Mouse (Mus musculus) intestine, embryonic 15.5 days (tissue): ENCODE measurements at regions not wholly inside any gene's neighbourhood (a gene's known extent, or its start where the extent isn't known, plus 50 kb on each side); places are given as distances from the start of the nearest gene placed in this dataset.

Experiments used
- ATAC-seq: fragments of 200-750 bp; cut with Nextera tagmentation; 2 replicates; pipeline ENCODE4 v1.8.0; 2017; ENCODE audit warnings: moderate TSS enrichment, moderate library complexity
- H3K27ac ChIP-seq: fragments of 300-500 bp; sonication (generic); 2 replicates; pipeline ENCODE4 v1.5.1; 2015; ENCODE audit warnings: mild to moderate bottlenecking, inconsistent platforms
- H3K27me3 ChIP-seq: fragments of 300-500 bp; sonication (generic); replicated peaks from 2 replicates; pipeline ENCODE4 v1.6.1; 2015; ENCODE audit warnings: inconsistent platforms
- H3K36me3 ChIP-seq: fragments of 300-500 bp; sonication (generic); 2 replicates; pipeline ENCODE4 v1.6.1; 2015; ENCODE audit warnings: inconsistent platforms
- H3K4me1 ChIP-seq: fragments of 300-500 bp; sonication (generic); replicated peaks from 2 replicates; pipeline ENCODE4 v1.6.1; 2015; ENCODE audit warnings: inconsistent platforms
- H3K4me2 ChIP-seq: fragments of 300-500 bp; sonication (generic); replicated peaks from 2 replicates; pipeline ENCODE4 v1.6.1; 2015; ENCODE audit warnings: mild to moderate bottlenecking, inconsistent platforms
- H3K4me3 ChIP-seq: fragments of 300-500 bp; sonication (generic); replicated peaks from 2 replicates; pipeline ENCODE4 v1.5.1; 2015; ENCODE audit warnings: inconsistent platforms
- H3K9ac ChIP-seq: fragments of 300-500 bp; sonication (generic); 2 replicates; pipeline ENCODE4 v1.6.1; 2015; ENCODE audit warnings: inconsistent platforms
- H3K9me3 ChIP-seq: fragments of 300-500 bp; sonication (generic); 2 replicates; pipeline ENCODE4 v1.6.1; 2016; ENCODE audit warnings: inconsistent platforms
- WGBS: fragments of 180-500 bp; shearing (Covaris S2); methylation state at CpG from one replicate; pipeline ENCODE4 v1.1.7; 2015; 5-methylcytosine and 5-hydroxymethylcytosine counted together

- Histone ChIP-seq H3K9me3 (no peaks in the 10 kb centered on the region), H3K4me3 (no peak overlapping the region), H3K4me1 (peaks cover 2% of the 10 kb centered on the region; the same call in 1 of the 2 replicates), H3K36me3 (no peaks in the 10 kb centered on the region), H3K9ac (no peak overlapping the region), H3K4me2 (no peak overlapping the region), H3K27me3 (no peaks in the 10 kb centered on the region), H3K27ac (no peak overlapping the region)
- no peak for ATAC-seq
- WGBS = 80% methylated on average over 5 of the region's 5 CpGs
Observed at GRCm38 (mm10) chr1:73857497-73857896, 266.8 kb downstream of the Tns1 start.

- no peak overlapping the region for H3K4me3 ChIP-seq
- no peaks in the 10 kb centered on the region for H3K36me3 ChIP-seq
- H3K27ac ChIP-seq = no peak overlapping the region
- no peak overlapping the region for H3K4me2 ChIP-seq
- no peak for ATAC-seq
- 92% methylated on average over 7 of the region's 7 CpGs for WGBS
- H3K9me3 ChIP-seq = no peaks in the 10 kb centered on the region
- H3K27me3 ChIP-seq = no peaks in the 10 kb centered on the region
- no peaks in the 10 kb centered on the region for H3K4me1 ChIP-seq
- H3K9ac ChIP-seq = no peak overlapping the region
Observed at GRCm38 (mm10) chr1:73856811-73857210, 267.4 kb downstream of the Tns1 start.

- Histone ChIP-seq H3K4me1 (no peaks in the 10 kb centered on the region; the same call in 1 of the 2 replicates), H3K9ac (no peak overlapping the region), H3K4me2 (no peak overlapping the region), H3K27me3 (no peaks in the 10 kb centered on the region), H3K27ac (no peak overlapping the region), H3K4me3 (no peak overlapping the region), H3K36me3 (no peaks in the 10 kb centered on the region), H3K9me3 (no peaks in the 10 kb centered on the region)
- no peak for ATAC-seq
- 80% methylated on average over 4 of the region's 4 CpGs for WGBS
Observed at GRCm38 (mm10) chr1:73855306-73855705, 268.9 kb downstream of the Tns1 start.

- H3K4me2 ChIP-seq = no peak overlapping the region
- no peaks in the 10 kb centered on the region; the same call in 1 of the 2 replicates for H3K4me1 ChIP-seq
- H3K4me3 ChIP-seq = no peak overlapping the region
- ATAC-seq = no peak
- H3K36me3 ChIP-seq = no peaks in the 10 kb centered on the region
- 90% methylated on average over 11 of the region's 11 CpGs for WGBS
- no peaks in the 10 kb centered on the region for H3K27me3 ChIP-seq
- H3K27ac ChIP-seq = no peak overlapping the region
- H3K9me3 ChIP-seq = no peaks in the 10 kb centered on the region
- H3K9ac ChIP-seq = no peak overlapping the region
Observed at GRCm38 (mm10) chr1:73853851-73854250, 270.4 kb downstream of the Tns1 start.

- H3K27me3 ChIP-seq = no peaks in the 10 kb centered on the region
- no peaks in the 10 kb centered on the region; the same call in 1 of the 2 replicates for H3K4me1 ChIP-seq
- 83% methylated on average over 11 of the region's 11 CpGs for WGBS
- H3K27ac ChIP-seq = no peak overlapping the region
- peak; percentile 55; the same call in 1 of the 2 replicates for ATAC-seq
- H3K4me3 ChIP-seq = no peak overlapping the region
- H3K4me2 ChIP-seq = no peak overlapping the region
- no peak overlapping the region for H3K9ac ChIP-seq
- no peaks in the 10 kb centered on the region for H3K36me3 ChIP-seq
- H3K9me3 ChIP-seq = no peaks in the 10 kb centered on the region
Observed at GRCm38 (mm10) chr1:73850173-73851014, 273.9 kb downstream of the Tns1 start.

- Histone ChIP-seq H3K27me3 (no peaks in the 10 kb centered on the region), H3K4me3 (no peak overlapping the region), H3K36me3 (no peaks in the 10 kb centered on the region), H3K4me2 (no peak overlapping the region), H3K27ac (no peak overlapping the region), H3K9me3 (no peaks in the 10 kb centered on the region), H3K4me1 (no peaks in the 10 kb centered on the region; the same call in 1 of the 2 replicates), H3K9ac (no peak overlapping the region)
- peak; percentile 57; the same call in 1 of the 2 replicates for ATAC-seq
- 52% methylated on average over 3 of the region's 3 CpGs for WGBS
Observed at GRCm38 (mm10) chr1:73848370-73848769, 275.9 kb downstream of the Tns1 start.

GRCm38 (mm10) chr1:73847126-73847525, 277.1 kb downstream of the Tns1 start:
- no peak overlapping the region for H3K27ac ChIP-seq
- H3K9ac ChIP-seq = no peak overlapping the region
- H3K4me2 ChIP-seq = no peak overlapping the region
- H3K4me3 ChIP-seq = no peak overlapping the region
- 72% methylated on average over 3 of the region's 3 CpGs for WGBS
- no peaks in the 10 kb centered on the region for H3K27me3 ChIP-seq
- no peaks in the 10 kb centered on the region for H3K9me3 ChIP-seq
- H3K4me1 ChIP-seq = no peaks in the 10 kb centered on the region; the same call in 1 of the 2 replicates
- H3K36me3 ChIP-seq = no peaks in the 10 kb centered on the region
- ATAC-seq = no peak

- no peak overlapping the region for H3K27ac ChIP-seq
- WGBS = 79% methylated on average over 5 of the region's 5 CpGs
- no peak overlapping the region for H3K9ac ChIP-seq
- no peak overlapping the region for H3K4me2 ChIP-seq
- H3K4me1 ChIP-seq = no peaks in the 10 kb centered on the region
- H3K27me3 ChIP-seq = no peaks in the 10 kb centered on the region
- H3K4me3 ChIP-seq = no peak overlapping the region
- no peaks in the 10 kb centered on the region for H3K36me3 ChIP-seq
- H3K9me3 ChIP-seq = no peaks in the 10 kb centered on the region
- no peak for ATAC-seq
Observed at GRCm38 (mm10) chr1:73845115-73845514, 279.1 kb downstream of the Tns1 start.

- Histone ChIP-seq H3K9me3 (no peaks in the 10 kb centered on the region), H3K27me3 (no peaks in the 10 kb centered on the region), H3K36me3 (no peaks in the 10 kb centered on the region), H3K4me3 (no peak overlapping the region), H3K4me2 (no peak overlapping the region), H3K27ac (no peak overlapping the region), H3K9ac (no peak overlapping the region), H3K4me1 (no peaks in the 10 kb centered on the region)
- ATAC-seq = peak; percentile 39; the same call in 1 of the 2 replicates
- 49% methylated on average over 3 of the region's 3 CpGs for WGBS
Observed at GRCm38 (mm10) chr1:73844574-73844973, 279.7 kb downstream of the Tns1 start.

GRCm38 (mm10) chr1:73839351-73839750, 284.9 kb downstream of the Tns1 start:
- Histone ChIP-seq H3K27ac (no peak overlapping the region), H3K9ac (no peak overlapping the region), H3K9me3 (no peaks in the 10 kb centered on the region), H3K4me1 (no peaks in the 10 kb centered on the region), H3K4me3 (no peak overlapping the region), H3K4me2 (no peak overlapping the region), H3K36me3 (no peaks in the 10 kb centered on the region), H3K27me3 (no peaks in the 10 kb centered on the region)
- no peak for ATAC-seq
- WGBS = 71% methylated on average over 2 of the region's 2 CpGs

- H3K9ac ChIP-seq = no peak overlapping the region
- no peaks in the 10 kb centered on the region for H3K27me3 ChIP-seq
- no peak overlapping the region for H3K4me3 ChIP-seq
- no peaks in the 10 kb centered on the region for H3K36me3 ChIP-seq
- ATAC-seq = no peak
- no peaks in the 10 kb centered on the region for H3K9me3 ChIP-seq
- H3K4me2 ChIP-seq = no peak overlapping the region
- no peak overlapping the region for H3K27ac ChIP-seq
- H3K4me1 ChIP-seq = no peaks in the 10 kb centered on the region
Observed at GRCm38 (mm10) chr1:73836680-73837079, 287.6 kb downstream of the Tns1 start.

GRCm38 (mm10) chr1:73834566-73834965, 289.7 kb downstream of the Tns1 start:
- Histone ChIP-seq H3K4me1 (no peaks in the 10 kb centered on the region), H3K27ac (no peak overlapping the region), H3K36me3 (no peaks in the 10 kb centered on the region), H3K9ac (no peak overlapping the region), H3K4me3 (no peak overlapping the region), H3K4me2 (no peak overlapping the region), H3K27me3 (no peaks in the 10 kb centered on the region), H3K9me3 (no peaks in the 10 kb centered on the region)
- ATAC-seq = no peak
- 96% methylated on average over 1 of the region's 1 CpGs for WGBS
